Mouse (Mus musculus) stomach, postnatal 0 days (tissue): ENCODE data around the gene Cdc40.

ENCODE experiments used
- CTCF ChIP-seq: IDR thresholded peaks from 2 replicates; pipeline ENCODE4 v1.5.1; 2016; ENCODE audit warnings: antibody characterized with exemption, low read depth, mild to moderate bottlenecking, moderate library complexity
- EP300 ChIP-seq: optimal IDR thresholded peaks from 2 replicates; pipeline ENCODE3; 2016; ENCODE audit warnings: antibody characterized with exemption

- no peak for TF ChIP-seq CTCF
- no peak for TF ChIP-seq EP300
Observed at GRCm38 (mm10) chr10:40831267-40831666, 51.8 kb downstream of the Cdc40 start.
